Mouse (Mus musculus) layer of hippocampus, adult 9-11 months (tissue): Measurements from ENCODE around the gene Dnaja4.
"Not testable (repeated sequence)": the region's sequence is repeated elsewhere in the genome, so short reads cannot be mapped to it uniquely, and the experiment has no call there.

ENCODE experiments used
- DNase-seq: peaks from one replicate; pipeline ENCODE4 v3.0.0; 2022

Gene Dnaja4

DNA sequence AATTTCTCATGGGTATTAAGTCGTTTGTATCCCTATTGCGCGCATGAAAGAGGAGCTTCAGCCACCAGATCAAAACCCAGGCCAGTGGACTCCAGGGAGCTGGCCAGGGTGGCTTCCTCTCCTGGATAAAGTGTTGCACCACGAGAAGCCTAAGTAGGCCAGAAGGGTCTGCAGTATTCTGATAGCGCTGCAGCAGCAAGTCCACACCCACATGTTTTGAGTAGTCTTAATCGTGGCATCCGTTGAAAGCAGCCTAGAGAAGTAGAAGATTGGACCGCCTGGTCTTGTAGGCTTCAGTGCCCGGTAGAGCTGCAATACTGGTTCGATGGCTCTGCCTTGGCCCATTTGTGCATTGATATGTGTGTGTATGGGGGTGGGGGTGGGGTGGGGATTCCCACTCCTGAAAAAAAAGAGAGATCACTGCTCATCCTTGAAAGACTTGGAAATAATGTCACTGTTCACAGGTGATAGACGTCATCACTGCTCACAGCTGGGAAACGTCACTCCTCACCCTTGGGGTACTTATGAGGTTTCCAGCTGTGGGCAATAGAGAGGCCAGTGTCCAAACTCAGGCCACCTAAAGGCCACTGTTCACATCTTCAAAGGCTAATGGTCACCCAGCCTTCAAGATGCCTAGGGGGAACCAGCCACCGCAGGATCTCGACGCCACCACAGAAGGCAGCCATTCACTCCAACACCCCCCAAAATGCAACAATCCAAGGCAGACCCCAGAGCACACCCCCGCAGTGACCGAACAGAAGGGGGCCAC is at the start of gene Dnaja4:
Gene Dnaja4 (plus strand): TSS at position 556 of the 769 bp plus-strand sequence.
- no peak for DNase-seq

DNA sequence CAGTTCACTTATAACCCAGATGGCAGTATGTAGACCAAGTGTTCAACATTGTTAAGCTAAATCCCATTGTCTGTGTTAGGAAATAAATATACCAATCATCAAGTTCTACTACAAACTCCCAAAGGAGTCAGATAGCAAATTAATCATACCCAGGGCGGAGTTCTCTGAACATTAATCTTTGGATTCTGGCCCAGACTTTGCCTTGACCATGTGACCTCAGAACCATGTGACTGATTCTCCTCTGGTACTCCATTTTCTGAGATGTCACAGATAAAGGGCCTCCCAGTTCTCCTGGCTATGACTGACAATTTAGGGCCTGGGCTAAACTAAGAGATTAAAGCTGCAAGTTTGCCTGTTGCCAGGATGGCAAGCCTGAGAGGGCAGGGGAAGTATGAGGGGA is 49.3 kb upstream of the Dnaja4 start:
- no peak for DNase-seq

DNA sequence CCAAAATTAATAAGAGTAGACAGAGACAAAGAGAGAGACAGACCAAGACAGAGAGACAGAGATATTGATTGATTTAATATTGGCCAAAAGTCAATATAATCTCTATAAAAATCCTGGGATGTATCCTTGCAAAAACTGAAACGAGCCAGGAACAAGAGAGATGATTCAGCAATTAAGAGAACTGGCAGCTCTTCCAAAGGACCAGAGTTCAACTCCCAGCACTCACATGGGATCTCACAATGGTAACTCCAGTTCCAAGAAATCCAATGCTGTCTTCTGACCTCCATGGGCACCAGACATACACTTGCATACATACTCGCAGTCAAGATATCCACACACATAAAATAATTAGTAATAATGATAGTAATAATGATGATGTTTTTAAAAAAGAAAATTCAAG is 45.9 kb upstream of the Dnaja4 start:
- DNase-seq, result no peak

DNA sequence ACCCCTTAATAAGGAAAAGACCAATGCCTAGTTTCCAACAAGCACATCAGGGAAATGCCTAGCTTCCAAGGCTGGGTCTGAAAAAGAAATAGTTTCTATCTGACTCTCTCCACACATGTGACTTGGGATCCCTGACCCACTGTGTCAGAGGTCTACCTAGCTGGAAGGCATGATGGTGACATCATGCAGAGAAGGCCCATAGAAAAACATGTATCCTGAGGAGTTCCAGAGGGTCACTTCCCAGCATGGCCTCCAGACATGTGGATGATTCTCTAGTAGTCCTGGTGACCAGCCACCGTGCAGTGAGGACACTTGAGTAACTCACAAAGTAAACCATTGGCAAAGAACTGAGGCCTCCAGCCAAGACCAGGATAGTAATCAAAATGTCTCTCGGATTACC is 42.8 kb upstream of the Dnaja4 start:
- no peak for DNase-seq

DNA sequence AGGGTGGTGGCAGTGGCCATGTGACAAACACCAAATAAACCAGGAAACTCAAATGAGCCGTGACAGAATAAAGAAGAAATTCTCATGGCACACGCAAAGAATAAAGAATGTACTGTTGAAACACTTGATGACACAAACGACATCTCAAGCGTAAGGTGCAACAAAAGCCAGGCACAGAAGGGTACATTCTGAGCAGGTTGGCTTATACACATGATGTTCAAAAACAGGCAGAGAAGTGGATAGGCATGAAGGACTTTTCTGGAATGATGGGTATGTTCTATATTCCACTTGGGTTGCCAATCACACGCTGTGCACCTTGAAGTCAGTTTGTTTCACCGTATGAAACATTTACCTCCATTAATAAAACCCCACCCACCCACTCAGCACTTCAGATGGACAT is 42.3 kb upstream of the Dnaja4 start:
- DNase-seq, result no peak

DNA sequence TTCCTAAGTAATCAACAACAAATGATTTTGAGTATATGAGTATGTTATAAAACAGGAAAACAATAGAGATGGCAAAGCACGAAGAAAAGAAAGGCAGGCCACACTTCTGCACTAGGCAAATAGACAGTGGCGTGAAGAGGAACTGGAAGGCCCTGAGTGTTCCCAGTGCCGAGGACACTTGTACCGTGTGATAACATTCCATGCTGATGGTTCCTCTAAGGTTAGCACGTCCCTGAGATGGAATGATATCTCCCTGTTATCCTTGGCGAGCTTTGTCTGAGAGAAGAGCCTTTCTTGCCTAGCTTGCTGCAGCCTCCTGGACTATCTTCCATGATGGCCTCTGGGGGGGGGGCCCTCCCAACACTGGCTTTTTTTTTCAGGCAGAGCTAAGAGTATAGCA is 39.9 kb upstream of the Dnaja4 start:
- DNase-seq, result no peak

DNA sequence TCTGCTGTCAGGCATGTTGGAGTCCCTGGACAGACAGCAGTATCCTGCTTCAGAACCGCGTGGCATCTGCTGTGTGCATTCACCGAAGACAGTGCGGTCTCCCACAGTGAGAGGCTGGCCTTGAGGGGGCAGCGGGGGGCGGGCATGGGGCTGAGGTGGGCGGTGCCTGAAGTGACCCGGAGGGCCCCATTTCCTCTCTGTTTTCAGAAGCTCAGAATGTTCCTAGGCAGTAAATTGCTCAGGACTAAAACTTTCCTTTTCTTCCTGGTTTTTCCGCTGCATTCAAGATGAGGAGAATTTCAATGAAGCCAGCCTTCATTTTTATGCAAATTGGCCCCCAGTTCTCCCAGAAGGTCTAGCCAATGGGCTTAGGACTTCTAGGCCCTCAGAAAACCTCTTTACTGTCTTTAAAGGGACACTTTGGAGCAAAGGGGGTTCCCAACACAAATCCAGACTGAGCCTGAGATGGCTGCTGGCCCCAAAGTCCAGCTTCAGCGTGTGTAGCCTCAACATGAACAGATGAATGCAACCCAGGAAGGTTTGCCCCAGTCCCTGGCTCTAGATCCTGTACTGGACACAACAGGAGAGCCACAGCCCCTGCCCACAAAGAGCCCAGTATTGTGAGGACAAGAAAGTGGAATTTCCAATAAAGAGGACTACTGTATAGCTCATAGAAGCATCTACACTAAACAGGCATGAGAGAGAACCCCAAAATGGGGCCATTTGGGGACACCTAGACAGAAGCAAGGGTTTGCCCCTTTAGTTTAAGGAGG is 36.9 kb upstream of the Dnaja4 start, which contains the start of gene Acsbg1:
Gene Acsbg1 (minus strand): TSS at position 266 of the 773 bp plus-strand sequence.
- DNase-seq, result peak; percentile 6

DNA sequence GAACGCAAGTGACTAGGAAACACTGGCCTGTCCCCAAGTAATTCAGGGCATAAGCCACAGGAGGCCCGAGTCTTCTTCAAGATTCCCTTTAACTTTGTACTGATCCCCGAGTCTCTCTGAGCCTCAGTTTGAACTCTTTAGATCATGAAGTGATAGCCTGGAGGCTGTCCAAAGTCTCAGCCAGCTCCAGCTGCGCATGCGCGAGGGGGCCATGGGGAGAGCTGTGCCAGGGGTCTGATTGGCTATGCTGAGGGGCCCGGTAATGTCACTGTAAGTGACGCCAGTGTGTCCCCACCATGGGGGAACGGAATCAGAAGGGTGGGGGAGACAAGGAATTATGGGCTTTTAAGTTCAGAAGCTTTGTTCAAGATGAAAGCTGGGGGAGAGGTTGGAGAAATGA is 34.3 kb upstream of the Dnaja4 start:
- peak; percentile 27 for DNase-seq

DNA sequence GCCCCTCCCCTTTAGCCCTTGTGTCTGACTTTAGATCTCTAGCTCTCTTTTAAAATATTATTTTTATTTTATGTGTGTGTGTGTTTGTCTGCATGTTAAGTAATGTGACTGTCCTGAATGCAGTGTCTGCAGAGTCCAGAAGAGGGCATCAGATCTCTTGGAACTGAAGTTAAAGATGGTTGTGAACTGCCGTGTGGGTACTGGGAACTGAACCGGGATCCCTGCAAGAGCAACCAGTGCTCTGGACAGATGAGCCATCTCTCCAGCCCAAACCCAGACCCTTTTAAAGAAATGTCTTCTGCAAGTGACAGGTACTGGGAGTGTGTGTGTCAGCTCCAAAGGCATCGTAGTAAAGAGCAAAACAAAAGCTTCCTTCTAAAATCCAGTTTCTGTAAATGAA is 32.6 kb upstream of the Dnaja4 start:
- DNase-seq, result no peak

DNA sequence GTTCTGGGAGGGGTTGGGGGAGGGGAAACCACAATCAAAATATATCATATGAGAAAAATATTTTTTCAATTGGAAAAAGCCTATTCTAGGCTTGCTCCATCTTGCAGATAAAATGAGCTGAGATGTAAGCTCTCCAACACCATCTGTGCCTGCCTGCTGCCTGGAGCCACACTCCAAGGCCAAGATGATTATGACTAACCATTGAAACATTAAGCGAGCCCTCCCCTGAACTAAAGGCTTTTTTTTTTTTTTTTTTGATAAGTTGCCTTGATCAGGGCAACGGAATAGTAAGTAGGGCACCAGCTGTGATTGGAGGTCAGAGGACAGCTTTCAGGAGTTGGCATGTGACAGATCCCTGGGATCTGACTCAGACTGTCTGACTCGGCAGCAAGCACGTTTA is 30.2 kb upstream of the Dnaja4 start:
- peak; percentile 85 for DNase-seq

DNA sequence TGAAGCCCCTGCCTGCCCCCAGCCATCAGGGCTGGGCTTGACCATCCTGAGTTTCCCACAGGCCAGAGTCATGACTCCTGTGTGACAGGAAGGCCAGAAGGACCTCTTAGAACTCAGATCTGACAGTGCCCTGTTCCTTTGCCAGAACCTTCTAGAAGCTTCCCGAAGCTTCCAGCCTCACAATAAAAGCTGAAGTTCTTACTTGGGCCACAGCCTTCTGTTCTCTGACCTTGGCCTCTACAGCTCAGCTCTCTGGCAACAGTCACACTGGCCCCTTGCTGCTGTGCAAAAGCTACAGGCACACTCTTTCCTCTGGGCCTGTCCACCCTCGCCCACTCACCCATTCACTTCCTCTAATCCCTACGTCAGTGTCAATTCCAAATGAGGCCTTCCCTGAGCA is 26.7 kb upstream of the Dnaja4 start:
- DNase-seq, result no peak

DNA sequence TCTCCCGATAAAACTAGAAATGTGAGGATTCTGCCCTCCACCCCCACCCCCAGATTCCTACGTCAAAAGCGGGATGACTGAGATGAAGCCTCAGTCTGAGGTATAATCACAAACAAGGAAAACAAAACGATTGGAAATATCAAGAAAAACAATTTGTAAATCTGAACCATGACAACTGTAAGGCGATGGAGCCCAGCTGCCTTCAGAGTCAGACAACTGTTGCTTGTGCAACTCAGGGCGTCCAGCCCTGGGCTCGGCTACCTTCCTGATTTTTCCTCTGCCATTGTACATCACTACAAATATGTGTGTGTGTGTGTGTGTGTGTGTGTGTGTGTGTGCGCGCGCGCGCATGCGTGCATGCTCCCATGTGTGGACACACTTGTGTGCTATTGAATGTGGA is 24.8 kb upstream of the Dnaja4 start:
- DNase-seq, result no peak

DNA sequence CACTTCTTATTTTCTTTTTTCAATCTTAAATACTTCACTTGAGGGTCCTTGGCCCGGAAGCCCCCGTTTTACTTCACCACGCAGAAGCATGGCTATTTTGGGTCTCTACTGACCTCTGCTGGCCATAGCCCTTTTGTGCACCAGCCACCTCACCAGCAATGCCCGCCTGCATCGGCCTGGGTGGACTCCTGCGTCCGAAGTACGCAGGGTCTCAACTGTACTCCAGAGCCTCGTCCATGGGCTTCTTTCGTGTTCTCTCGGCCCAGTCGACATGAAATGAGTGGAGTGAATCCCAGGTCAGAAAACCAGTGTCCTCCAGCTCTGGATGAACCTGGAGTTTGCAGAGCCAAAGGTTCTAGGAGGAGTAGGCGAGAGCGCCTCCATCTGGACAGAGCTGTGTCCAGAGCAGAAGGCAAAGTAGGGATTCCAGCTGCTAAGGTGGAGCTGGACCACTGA is 22.1 kb upstream of the Dnaja4 start:
- DNase-seq, result peak; percentile 57

DNA sequence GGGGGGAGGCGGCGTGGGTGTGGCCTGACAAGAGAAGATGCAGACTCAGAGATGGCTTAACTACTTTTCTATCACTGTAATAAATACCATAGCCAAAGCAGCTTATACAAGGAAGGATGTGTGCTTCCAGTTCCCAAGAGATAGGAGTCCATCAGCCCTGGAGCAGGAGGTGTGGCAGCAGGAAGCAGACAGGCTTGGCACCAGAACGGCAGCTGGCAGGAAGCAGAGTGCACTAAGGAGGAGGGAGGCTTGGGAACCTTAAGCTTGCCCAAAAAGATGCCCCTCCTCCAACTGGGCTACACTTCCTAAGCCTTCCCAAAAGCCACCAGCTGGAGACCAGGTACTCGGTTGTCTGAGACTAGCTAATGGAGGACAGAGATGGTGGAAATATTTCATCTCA is 15.8 kb upstream of the Dnaja4 start:
- no peak for DNase-seq

DNA sequence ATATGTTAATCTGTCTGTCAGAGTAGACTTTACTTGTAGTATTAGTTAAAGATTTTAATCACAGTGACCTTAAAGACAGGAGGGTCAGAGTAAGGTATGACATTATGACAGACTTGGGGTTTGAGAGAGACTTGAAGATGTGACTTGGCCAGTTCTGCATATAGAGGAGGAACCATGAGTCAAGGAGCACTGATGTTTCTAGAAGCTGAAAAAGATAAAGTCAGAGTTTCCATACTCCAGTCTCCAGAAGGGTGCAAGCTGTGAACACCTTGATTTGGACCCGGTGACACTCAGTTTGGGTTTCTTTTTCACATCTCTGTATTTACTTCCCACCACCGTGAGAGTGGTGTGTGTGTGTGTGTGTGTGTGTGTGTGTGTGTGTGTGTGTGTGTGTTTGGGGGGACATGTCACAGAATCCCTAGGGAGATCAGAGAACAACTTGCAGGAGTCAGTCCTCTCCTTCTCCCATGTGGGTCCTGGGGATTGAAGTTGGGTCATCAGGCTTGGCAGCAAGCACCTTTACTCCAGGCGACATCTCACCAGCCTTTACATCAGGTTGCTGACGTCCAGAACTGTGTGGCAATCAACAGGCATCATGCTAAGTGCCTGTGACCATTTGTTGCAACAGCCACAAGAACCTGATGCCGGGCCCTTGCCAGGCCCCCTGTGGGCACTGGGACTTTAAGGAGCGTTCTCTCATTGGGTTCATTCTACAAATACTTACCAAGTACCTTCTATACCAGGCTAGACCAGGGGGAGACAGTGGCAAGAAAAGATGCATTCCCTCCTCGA is 14.7 kb upstream of the Dnaja4 start:
- no peak for DNase-seq

DNA sequence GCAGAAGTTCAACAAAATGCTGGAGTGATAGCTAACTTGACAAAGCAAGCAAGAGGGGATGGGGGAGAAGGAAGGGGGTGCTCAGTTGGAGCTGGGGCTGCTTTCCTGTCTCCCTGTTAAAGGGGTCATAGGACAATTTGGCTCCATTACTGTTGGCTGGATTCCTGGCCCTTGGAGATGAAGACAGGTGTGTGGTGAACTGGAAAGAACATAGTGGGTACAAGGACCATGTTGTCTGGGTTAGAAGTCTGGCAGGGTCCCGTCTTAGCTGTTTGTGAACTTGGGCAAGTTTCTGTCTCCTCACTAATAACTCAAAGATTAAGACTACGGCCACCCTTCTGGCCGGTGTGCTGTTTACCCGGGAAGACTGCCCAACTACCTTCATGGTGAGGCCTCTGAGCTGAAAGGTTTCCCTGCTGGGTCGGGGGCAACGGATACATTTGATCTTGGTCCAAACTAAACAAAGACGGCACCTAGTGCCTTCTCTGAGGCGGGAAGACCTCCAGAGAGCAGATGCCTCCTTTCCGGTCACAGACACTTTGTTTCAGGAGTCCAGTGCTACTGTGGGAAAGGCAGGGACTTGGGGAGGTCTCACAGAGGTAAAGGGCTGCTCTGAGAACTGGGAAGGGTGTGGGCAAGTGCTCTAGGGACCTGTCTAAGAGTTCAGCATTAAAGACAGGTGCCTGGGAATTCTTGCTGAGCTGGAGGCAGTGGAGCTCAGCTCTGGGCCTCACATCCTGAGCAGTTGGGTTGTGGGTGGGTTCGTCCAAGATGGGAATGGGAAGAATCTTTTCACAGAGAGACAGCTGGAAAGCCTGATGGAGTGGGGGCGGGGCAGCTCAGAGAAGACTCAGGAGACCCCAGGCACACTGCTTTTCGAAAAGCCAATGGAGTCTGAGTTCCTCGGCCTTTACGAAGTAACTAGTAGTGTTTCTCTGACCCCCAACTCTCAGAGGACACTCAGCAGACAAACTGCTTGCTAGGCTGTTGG is 11.1 kb upstream of the Dnaja4 start:
- DNase-seq, result peak; percentile 65

DNA sequence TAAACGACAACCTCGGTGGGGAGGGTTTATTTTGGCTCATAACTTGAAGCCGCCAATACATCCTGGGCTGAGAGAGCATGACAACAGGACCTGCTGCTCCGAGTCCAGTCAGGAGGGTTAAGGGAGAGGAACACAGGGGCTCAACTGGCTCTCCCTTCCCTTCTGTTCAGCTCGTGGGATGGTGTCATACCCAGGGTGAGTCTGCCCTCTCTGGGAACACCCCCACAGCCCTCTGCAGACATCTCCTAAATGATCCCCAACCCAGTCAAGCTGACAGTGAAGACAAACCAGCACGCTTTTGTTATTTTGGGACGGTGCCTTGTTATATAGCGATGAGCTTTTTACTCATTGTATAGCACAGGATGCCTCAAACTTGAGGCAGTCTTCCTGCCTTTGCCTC is 9.2 kb upstream of the Dnaja4 start:
- no peak for DNase-seq

DNA sequence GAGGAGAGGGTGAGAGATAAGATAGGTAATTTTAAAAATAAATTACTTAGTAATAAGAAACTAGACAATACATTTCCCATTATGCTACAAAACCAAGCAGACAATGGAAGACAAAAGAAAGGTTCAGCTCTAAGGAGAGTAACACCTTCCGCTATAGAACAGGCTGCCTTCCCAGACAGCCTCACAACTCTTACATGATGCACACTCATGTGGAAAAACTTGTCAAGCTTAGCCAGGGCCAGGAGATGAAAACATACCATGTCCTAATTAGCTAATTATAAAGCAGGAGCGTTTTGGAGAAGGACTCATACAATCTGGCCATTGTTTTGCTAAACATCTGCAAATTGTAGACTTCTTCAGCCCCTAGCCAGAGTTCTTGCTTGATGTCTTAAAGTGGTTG is 8.0 kb upstream of the Dnaja4 start:
- DNase-seq, result not testable (repeated sequence)

DNA sequence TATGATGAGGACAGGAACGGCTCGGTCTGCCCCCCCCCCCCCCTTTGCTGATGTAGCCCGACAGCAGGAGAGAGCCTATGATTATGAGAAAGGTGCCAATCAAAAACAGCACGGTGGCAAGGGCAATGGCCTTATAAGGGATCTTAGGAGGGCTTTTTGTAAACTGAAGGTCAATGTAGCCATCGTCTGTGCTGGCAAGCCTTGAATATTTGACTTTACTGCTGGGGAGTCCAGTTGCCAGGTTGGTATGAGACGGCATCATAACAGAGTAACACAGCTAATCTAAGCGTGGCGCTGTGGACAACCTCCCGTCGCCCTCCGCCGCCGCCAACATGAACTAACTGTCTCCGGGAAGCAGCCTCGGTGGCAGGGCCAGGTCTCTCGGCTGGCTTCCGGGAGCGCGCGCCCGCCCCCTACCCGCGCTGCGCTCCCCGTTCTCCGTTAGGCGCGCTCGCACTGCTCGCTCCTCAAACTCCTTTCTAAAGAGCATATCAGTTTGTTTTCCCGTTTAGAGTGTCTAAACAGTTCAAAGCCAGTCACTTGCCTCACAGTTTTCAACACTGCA is 7.3 kb upstream of the Dnaja4 start:
- not testable (repeated sequence) for DNase-seq

DNA sequence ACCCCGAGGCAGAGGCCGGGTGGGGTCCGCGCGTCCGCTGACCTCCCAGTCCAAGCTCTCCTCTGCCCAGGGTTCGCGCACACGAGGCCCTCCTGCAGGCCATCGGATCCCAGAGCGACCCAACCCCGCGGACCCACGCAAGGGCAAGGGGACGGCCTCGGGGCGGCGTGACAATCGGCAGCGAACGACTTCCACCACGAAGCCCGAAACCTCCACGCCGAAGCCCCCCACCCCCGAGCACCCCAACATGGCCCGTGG is 343 bp downstream of the Dnaja4 start:
- DNase-seq, result no peak

DNA sequence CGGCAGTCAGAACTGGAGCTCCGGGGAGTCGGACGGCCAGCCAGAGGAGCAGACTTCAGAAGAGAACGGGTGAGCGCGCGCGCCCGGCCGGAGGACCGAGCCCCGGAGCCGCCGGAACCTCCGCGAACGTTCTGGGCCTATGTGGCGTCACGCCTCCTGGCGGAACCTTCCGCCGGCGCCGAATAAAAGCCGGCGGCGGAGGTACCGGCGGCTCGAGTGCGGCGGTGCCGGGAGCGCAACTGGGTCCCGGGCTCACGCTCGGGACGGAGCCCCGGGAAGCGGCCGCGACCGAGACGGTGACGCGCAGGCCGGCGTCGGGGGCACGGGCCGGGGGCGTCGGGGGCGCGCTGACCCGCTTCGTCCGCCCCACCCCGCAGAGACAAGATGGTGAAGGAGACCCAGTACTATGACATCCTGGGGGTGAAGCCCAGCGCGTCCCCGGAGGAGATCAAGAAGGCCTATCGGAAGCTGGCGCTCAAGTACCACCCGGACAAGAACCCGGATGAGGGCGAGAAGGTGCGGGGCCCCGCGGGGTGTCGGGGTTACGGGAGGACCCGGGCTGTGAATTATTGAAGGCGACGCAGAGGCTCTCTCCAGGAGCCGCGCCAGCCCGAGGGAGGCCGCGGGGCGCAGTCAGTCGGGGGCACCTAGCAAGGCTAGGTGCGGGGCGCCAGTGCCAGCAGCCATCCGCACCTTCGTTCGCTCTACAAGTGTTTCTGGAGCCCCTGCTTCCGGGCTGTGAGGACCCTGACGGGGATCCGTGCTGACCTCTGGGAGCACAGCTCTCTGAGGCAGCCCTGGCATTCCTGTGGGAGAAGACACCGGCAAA is 886 bp downstream of the Dnaja4 start:
- peak; percentile 73 for DNase-seq
